Mouse (Mus musculus) intestine, embryonic 16.5 days (tissue): Measurements from ENCODE around the gene Tspan12. TPM values are rescaled to one million over a fixed set of nuclear protein-coding genes. Genes with fewer than 3 reads are reported as not detected.

Experiments used
- ATAC-seq: fragments of 200-750 bp; cut with Nextera tagmentation; 2 replicates; pipeline ENCODE4 v1.8.0; 2017; ENCODE audit warnings: moderate TSS enrichment, moderate library complexity
- H3K27ac ChIP-seq: fragments of 300-500 bp; sonication (generic); 2 replicates; pipeline ENCODE4 v1.5.1; 2014; ENCODE audit warnings: mild to moderate bottlenecking, low read length
- H3K27me3 ChIP-seq: fragments of 300-500 bp; sonication (generic); replicated peaks from 2 replicates; pipeline ENCODE4 v1.6.1; 2014; ENCODE audit warnings: low read length, control low read depth, mixed read lengths; ENCODE audit not compliant: control insufficient read depth, insufficient read depth
- H3K36me3 ChIP-seq: fragments of 300-500 bp; sonication (generic); 2 replicates; pipeline ENCODE4 v1.6.1; 2014; ENCODE audit warnings: low read length, control low read depth; ENCODE audit not compliant: control insufficient read depth, insufficient read depth
- H3K4me1 ChIP-seq: fragments of 300-500 bp; sonication (generic); 2 replicates; pipeline ENCODE4 v1.6.1; 2014; ENCODE audit warnings: low read length, control low read depth, mixed read lengths; ENCODE audit not compliant: control insufficient read depth, insufficient read depth
- H3K4me2 ChIP-seq: fragments of 300-500 bp; sonication (generic); 2 replicates; pipeline ENCODE4 v1.6.1; 2014; ENCODE audit warnings: low read depth, low read length, control low read depth
- H3K4me3 ChIP-seq: fragments of 300-500 bp; sonication (generic); 2 replicates; pipeline ENCODE4 v1.5.1; 2014; ENCODE audit warnings: mild to moderate bottlenecking, low read length
- H3K9ac ChIP-seq: fragments of 300-500 bp; sonication (generic); 2 replicates; pipeline ENCODE4 v1.6.1; 2014; ENCODE audit warnings: low read depth, low read length
- H3K9me3 ChIP-seq: fragments of 300-500 bp; sonication (generic); 2 replicates; pipeline ENCODE4 v1.6.1; 2016; ENCODE audit warnings: low read length, control low read depth; ENCODE audit not compliant: control insufficient read depth
- WGBS: fragments of 180-500 bp; shearing (Covaris S2); extraction: QIAGEN DNeasy Blood & Tissue Kit; methylation state at CpG from one replicate; pipeline ENCODE4 v1.1.7; 2014; 5-methylcytosine and 5-hydroxymethylcytosine counted together
- polyA plus RNA-seq: library from polyadenylated mRNA; unstranded; fragments of >200 nt; fragmentation: Nextera tagmentation; extraction: Ambion mirVana; gene quantifications from 2 replicates; pipeline ENCODE4 v1.2.1, GENCODE M21; 2015

Gene Tspan12
- polyA plus RNA-seq, 1 experiment from 2014 or later, result 63.8 TPM

DNA sequence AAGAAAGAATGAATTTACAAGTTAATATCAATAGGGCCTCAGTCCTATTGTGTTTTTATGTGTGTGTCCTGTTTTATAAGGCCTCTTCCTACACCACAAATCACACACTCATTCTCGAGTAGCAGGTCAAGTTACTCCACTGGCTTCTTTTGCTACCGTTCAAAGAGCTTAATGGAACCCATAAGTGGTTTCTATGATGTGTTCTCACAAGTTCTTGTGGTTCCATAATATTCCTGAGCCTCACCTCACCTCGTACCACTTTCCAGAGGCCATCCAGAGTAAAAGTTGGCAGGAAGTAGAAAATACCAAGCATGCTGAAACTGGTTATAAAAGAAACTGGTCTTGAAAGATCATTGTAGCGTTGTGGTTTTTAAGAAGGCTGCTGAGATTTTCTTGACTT is 18.8 kb downstream of the Tspan12 start:
- 89% methylated on average over 4 of the region's 4 CpGs for WGBS
- ATAC-seq, result no peak
- H3K9ac ChIP-seq, result no peak overlapping the region

DNA sequence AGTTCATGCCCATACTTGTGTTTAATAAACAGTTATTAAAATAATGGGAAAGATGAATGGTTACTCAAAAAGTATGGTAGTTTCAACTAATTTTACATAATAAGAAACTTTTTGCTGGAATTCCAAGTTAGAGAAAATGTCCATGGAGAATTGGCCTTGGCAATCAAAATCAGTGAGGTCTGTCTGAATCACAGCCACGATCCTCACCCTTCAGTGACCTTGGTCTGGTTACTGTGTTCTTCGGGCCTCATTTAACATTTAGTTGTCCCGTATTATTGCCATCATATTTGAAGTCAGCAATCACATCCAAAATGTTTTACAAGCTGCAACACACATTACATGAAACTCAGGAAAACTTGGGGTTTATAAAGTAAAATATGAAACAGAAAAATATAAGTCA is 20.4 kb downstream of the Tspan12 start:
- H3K4me3 ChIP-seq, result no peak overlapping the region
- ATAC-seq, result no peak
- peaks cover 4% of the 10 kb centered on the region; the same call in 1 of the 2 replicates for H3K36me3 ChIP-seq
- no peak overlapping the region for H3K27ac ChIP-seq
- no peaks in the 10 kb centered on the region for H3K9me3 ChIP-seq
- H3K4me2 ChIP-seq, result no peak overlapping the region
- no peaks in the 10 kb centered on the region for H3K27me3 ChIP-seq
- H3K9ac ChIP-seq, result no peak overlapping the region
- WGBS, result 72% methylated on average over 3 of the region's 3 CpGs
- peaks cover 14% of the 10 kb centered on the region for H3K4me1 ChIP-seq

More for the DNA sequence above, 18.8 kb downstream of the Tspan12 start:
- Histone ChIP-seq H3K4me2 (no peak overlapping the region), H3K4me1 (peaks cover 9% of the 10 kb centered on the region), H3K27ac (no peak overlapping the region), H3K27me3 (no peaks in the 10 kb centered on the region), H3K9me3 (no peaks in the 10 kb centered on the region), H3K36me3 (peaks cover 4% of the 10 kb centered on the region; the same call in 1 of the 2 replicates), H3K4me3 (no peak overlapping the region)

DNA sequence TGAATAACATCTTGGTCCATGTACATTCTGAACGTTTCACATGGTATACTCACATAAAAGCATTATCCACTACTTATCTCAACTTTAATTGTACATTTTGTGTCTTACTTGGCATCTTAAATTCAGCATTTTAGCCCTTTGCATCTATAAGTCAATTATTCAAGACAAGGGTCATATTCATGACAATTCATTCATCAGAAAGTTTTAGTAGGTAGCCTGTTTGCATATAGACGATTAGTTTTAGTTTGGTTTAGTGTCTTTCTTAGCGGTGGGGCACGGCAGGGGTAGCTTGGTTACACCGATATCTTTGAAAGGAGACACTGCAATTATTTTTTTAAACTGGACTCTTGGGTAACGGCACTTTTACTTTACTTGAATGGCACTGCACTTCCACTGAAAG is 21.4 kb downstream of the Tspan12 start:
- Histone ChIP-seq H3K4me1 (peaks cover 14% of the 10 kb centered on the region), H3K4me2 (no peak overlapping the region), H3K9ac (no peak overlapping the region), H3K36me3 (peaks cover 4% of the 10 kb centered on the region; the same call in 1 of the 2 replicates), H3K27ac (no peak overlapping the region), H3K9me3 (no peaks in the 10 kb centered on the region), H3K27me3 (no peaks in the 10 kb centered on the region), H3K4me3 (no peak overlapping the region)
- no peak for ATAC-seq
- WGBS, result 65% methylated on average over 6 of the region's 6 CpGs

GRCm38 (mm10) chr6:21829930-21830329 is 22.4 kb downstream of the Tspan12 start:
- ATAC-seq, result no peak
- no peak overlapping the region; the same call in 1 of the 2 replicates for H3K27ac ChIP-seq
- 40% methylated on average over 7 of the region's 7 CpGs for WGBS
- H3K4me2 ChIP-seq, result no peak overlapping the region
- no peaks in the 10 kb centered on the region for H3K9me3 ChIP-seq
- no peak overlapping the region for H3K4me3 ChIP-seq
- no peaks in the 10 kb centered on the region for H3K27me3 ChIP-seq
- H3K36me3 ChIP-seq, result peaks cover 4% of the 10 kb centered on the region; the same call in 1 of the 2 replicates
- H3K4me1 ChIP-seq, result peaks cover 14% of the 10 kb centered on the region
- H3K9ac ChIP-seq, result no peak overlapping the region

DNA sequence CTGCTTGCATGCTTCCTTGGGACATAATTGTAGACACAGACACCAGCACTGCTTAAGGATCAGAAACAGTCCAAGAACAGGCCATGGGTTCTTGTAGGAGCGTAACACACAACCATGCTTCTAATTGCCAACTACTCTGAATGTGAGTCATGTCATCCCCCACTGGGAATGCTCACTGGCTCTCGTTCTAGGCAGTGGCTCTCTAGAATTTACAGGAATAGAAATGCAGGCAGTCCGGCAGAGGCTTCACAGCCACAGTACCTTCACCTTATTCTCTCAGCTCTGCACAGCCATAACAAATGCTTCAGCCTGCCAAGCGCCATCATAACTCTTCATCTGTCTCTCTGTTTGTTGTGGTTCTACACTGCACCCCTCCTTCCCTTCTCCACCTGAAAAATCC is 23.9 kb downstream of the Tspan12 start:
- 54% methylated on average over 4 of the region's 4 CpGs for WGBS
- ATAC-seq, result peak; percentile 32
- Histone ChIP-seq H3K9ac (no peak overlapping the region), H3K9me3 (no peaks in the 10 kb centered on the region), H3K4me3 (no peak overlapping the region), H3K27ac (peak overlapping the region; percentile 43), H3K36me3 (no peaks in the 10 kb centered on the region), H3K4me2 (no peak overlapping the region), H3K27me3 (no peaks in the 10 kb centered on the region), H3K4me1 (peaks cover 17% of the 10 kb centered on the region)

DNA sequence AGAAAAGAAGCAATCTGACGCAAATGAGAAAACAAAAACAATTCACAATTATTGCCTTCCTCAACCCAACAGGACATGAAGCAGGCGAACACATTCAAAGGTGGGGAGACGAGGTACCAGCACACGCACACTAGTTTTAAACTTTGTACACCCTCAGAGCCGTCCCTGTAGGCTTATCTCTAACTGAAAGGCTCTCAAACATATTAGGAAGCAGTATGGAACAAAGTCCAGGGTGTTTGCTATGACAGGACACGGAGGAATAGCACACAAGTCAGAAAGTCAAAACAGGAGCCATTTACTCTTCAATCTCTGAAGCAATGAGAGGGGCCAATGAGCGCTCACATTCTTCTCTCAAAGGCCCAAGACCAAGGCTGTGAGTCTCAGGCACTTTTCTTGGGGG is 24.3 kb downstream of the Tspan12 start:
- Histone ChIP-seq H3K9ac (no peak overlapping the region), H3K27ac (peak overlapping the region; percentile 43), H3K27me3 (no peaks in the 10 kb centered on the region), H3K4me1 (peaks cover 21% of the 10 kb centered on the region), H3K36me3 (no peaks in the 10 kb centered on the region), H3K9me3 (no peaks in the 10 kb centered on the region), H3K4me3 (no peak overlapping the region), H3K4me2 (no peak overlapping the region)
- 61% methylated on average over 7 of the region's 7 CpGs for WGBS
- peak; percentile 81 for ATAC-seq

DNA sequence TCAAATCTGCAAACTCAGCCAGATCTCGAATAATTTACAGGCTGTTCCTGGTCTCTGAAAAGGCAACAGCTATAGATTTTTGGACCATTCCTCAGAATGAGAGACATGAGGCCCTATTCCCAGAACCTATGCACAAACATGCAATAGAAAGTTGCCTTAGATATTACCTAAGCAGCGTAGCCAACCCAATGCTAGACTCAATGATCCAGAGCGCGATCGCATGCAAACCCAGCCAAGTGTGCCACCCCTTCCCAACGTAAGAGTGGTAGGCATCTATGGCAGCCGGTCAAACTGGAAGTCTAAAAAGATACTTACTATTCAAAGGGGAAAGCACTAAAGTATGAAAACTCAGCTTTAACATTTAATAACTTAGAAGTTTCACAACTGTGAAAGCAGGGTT is 28.6 kb downstream of the Tspan12 start:
- whole genome bisulfite sequencing, result 70% methylated on average over 7 of the region's 7 CpGs
- H3K27ac ChIP-seq, result peak overlapping the region; percentile 23
- ATAC-seq, result no peak

DNA sequence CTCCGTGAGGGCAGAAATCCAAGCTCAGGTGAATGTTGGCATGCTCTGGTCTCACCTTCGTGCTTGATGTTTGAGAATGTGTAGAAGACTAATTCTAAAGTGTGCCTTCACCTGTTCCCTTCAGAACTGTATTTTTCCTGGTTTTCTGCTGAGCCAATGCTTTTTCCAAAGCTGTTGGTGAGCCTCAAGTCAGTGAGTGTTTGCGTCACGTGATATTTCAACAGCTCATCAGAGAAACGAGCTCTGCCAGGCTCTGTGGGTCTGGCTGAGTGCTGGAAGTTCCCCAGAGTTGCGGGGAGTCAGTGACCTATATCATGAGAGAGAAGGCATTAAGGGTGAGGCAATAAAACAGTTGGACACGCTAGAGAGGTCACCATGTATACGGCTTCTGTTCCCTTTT is 29.0 kb downstream of the Tspan12 start:
- WGBS, result 23% methylated on average over 8 of the region's 8 CpGs
- Histone ChIP-seq H3K9ac (no peak overlapping the region), H3K27me3 (no peaks in the 10 kb centered on the region), H3K4me2 (peak overlapping the region; percentile 24), H3K4me1 (peaks cover 16% of the 10 kb centered on the region), H3K4me3 (0 out of 2 replicates have a peak overlapping the region, but pooled peaks have one; percentile 1), H3K36me3 (no peaks in the 10 kb centered on the region), H3K27ac (peak overlapping the region; percentile 23), H3K9me3 (no peaks in the 10 kb centered on the region)
- peak; percentile 74 for ATAC-seq

More for the DNA sequence above, 28.6 kb downstream of the Tspan12 start:
- H3K9ac ChIP-seq, result no peak overlapping the region
- H3K4me3 ChIP-seq, result no peak overlapping the region
- H3K9me3 ChIP-seq, result no peaks in the 10 kb centered on the region
- H3K27me3 ChIP-seq, result no peaks in the 10 kb centered on the region
- H3K4me1 ChIP-seq, result peaks cover 17% of the 10 kb centered on the region
- H3K4me2 ChIP-seq, result peak overlapping the region; percentile 24
- no peaks in the 10 kb centered on the region for H3K36me3 ChIP-seq

DNA sequence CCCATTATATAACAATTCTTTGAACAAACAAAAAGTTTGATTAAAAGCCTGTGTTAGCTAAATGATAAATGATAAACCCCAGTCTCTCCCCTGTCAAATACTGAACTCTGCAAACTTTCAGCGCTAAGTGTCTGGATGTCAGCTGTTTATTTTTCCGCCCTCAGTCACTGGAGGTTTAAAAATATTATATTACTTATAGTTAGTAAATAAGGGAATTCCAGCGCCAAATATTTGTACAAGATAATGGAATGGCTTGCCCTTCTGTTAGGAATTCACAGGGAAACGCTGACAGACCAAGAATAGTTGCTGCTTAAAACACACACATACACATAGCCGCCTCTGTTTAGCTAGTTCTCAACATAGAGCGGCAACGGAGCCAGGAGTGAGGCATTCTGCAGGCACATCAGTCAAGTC is 29.6 kb downstream of the Tspan12 start:
- Histone ChIP-seq H3K36me3 (no peaks in the 10 kb centered on the region), H3K27ac (peak overlapping the region; percentile 23), H3K4me2 (peak overlapping the region; percentile 24), H3K4me1 (peaks cover 17% of the 10 kb centered on the region), H3K4me3 (0 out of 2 replicates have a peak overlapping the region, but pooled peaks have one; percentile 1), H3K9me3 (no peaks in the 10 kb centered on the region), H3K9ac (no peak overlapping the region), H3K27me3 (no peaks in the 10 kb centered on the region)
- ATAC-seq, result peak; percentile 81
- WGBS, result 29% methylated on average over 7 of the region's 7 CpGs
